Mouse (Mus musculus): ENCODE results near the gene Fen1. TPM values are rescaled to one million over a fixed set of nuclear protein-coding genes. Genes with fewer than 3 reads are reported as not detected.

Fen1 gene
- polyA plus RNA-seq (2021; fragmentation: Nextera tagmentation), result 16.9 and 19.4 TPM in 2 replicates
- long read RNA-seq, experiment 1, transcript Fen1-201 (2 exons, 2,341 nt), result major isoform, 42 of 58 reads
- long read RNA-seq, experiment 1, transcript Fen1-203 (2 exons, 2,152 nt), result minor isoform, 6 of 58 reads
- long read RNA-seq, experiment 1, transcript Fen1-202 (2 exons, 2,100 nt), result minor isoform, 5 of 58 reads
- long read RNA-seq, experiment 1, partial matches to known transcripts, result 0 of 58 reads
- long read RNA-seq, experiment 1, other reads (novel, unspliced or antisense), result 5 of 58 reads
- long read RNA-seq, experiment 2, transcript Fen1-202 (2 exons, 2,100 nt), result minor isoform, 28 of 214 reads
- long read RNA-seq, experiment 2, transcript Fen1-203 (2 exons, 2,152 nt), result minor isoform, 20 of 214 reads
- long read RNA-seq, experiment 2, transcript Fen1-201 (2 exons, 2,341 nt), result major isoform, 158 of 214 reads
- long read RNA-seq, experiment 2, partial matches to known transcripts, result 0 of 214 reads
- long read RNA-seq, experiment 2, other reads (novel, unspliced or antisense), result 7 of 214 reads

DNA sequence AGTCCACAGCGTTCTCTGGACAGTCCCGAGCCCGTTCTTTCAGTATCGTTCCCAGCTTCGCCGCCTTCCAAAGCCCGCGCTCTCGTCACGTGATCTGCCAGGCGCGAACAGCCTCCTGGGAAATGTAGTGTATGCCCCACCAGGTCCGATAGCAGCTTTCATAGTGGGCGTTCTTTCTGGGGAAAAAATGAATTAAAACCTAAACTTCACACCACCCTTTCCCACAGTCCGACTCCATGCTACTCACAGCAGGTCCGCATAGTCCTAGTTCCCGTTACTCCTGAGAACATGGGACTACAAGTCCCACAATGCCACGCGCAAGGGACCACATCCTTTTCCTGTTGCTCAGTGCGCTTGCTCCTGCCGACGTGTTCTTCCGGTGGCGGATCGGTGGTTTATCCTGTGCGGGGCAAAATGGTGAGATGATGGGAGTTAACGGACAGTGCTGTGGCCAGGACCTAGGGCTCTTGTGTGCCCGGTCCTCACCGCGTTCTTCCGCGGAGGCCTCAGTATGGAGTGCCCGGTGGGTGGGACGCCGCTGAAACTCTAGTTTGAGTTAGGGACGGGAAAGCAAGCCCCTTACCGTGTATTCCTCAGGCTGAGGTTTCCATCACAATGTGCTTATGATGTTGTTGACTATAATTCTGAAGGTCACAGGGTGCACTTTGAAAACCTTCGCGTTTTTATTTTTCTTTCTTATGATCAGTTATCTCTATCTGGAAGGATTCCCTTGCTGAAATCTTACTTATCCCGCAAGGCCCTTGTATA is at the start of gene Fen1, which contains the start of gene Tmem258:
TSS of gene Fen1 (minus strand) at position 322 of the 768 bp plus-strand sequence.
TSS of gene Tmem258 (plus strand) at position 167 of the 768 bp plus-strand sequence.

DNA sequence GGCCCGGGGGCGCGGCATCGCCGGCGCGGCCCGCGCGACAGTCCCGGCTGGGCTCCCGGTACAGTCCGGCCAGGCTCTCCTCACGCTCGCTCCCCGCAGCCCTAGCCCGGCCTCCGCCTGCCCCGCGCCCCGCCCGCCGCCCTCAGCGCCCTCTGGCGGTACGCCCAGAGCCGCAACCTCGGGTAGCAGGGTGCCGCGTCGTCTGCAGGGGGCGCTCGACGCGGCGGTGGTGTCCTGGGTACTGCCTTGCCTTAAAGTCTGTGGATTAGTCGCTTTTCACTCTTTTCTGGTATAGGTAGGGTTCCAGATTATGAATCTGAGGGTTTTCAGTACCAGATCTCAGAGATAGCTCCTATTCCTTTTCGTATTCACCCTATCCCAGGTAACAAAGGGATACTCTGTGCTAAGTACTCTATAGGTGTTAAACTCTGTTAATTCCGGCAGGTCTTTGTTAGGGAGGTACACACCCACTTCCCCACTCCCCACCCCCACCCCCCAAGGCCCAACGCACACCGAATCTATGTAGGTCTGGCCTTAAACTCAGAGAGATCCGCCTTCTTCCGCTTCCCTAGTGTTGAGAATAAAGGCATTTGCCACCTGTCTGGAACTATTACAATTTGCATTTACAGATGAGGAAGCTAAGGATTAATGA is 36.8 kb upstream of the Fen1 start, which contains the start of gene Myrf:
TSS of gene Myrf (minus strand) at position 95 of the 652 bp plus-strand sequence.

DNA sequence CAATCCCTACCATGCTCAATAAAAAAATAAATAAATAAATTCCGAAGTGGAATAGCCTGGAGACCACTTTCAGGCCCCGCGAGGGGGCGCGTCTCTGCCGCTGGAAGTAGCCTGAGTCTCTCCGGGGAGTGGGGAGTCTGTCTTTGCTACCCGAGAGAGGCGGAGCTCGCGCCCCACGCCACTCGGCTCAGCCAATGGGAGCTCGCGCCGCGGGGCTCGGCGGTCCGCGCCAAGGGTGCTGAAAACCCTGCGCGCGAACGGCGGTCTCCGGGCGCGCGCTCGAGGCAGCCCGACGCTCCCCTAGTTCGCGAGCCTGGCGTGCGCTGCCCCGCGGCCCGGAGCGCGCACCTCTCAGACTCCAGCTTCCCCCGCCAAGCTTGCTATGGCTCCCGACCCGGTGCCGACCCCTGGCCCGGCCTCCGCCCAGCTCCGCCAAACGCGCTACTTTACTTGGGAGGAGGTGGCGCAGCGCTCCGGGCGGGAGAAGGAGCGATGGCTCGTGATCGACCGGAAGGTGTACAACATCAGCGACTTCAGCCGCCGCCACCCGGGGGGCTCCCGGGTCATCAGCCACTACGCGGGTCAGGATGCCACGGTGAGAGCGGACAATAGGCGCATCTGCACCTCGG is 21.2 kb downstream of the Fen1 start, which contains the start of gene Fads1:
TSS of gene Fads1 (plus strand) at position 219 of the 629 bp plus-strand sequence.

Small RNA genes lying within 50 kb of the gene (microRNA-seq; reads per million reads assigned to microRNA genes)
- not detected for gene Mir6993

Other genes with a start within 250 kb of the Fen1 start
- gene Fth1, start 223.6 kb downstream of the Fen1 start, polyA plus RNA-seq (2021; fragmentation: Nextera tagmentation), result 14,679 and 14,882 TPM in 2 replicates
- gene Best1, start 202.5 kb downstream of the Fen1 start, polyA plus RNA-seq (2021; fragmentation: Nextera tagmentation), result 1.3 and 1.9 TPM in 2 replicates
- gene Rab3il1, start 202.5 kb downstream of the Fen1 start, polyA plus RNA-seq (2021; fragmentation: Nextera tagmentation), result 6.8 and 7.4 TPM in 2 replicates
- 4.2 and 4.3 TPM in 2 replicates for gene Fads3, start 162.6 kb downstream of the Fen1 start, polyA plus RNA-seq (2021; fragmentation: Nextera tagmentation)
- gene Fads2, start 102.4 kb downstream of the Fen1 start, polyA plus RNA-seq (2021; fragmentation: Nextera tagmentation), result 108 and 110 TPM in 2 replicates
- gene Fads1, start 21.3 kb downstream of the Fen1 start, polyA plus RNA-seq (2021; fragmentation: Nextera tagmentation), result 172 and 267 TPM in 2 replicates
- gene Tmem258, start 155 bp downstream of the Fen1 start, polyA plus RNA-seq (2021; fragmentation: Nextera tagmentation), result 396 and 409 TPM in 2 replicates
- 2.9 and 3.1 TPM in 2 replicates for gene Myrf, start 36.6 kb upstream of the Fen1 start, polyA plus RNA-seq (2021; fragmentation: Nextera tagmentation)
- 49.2 and 62.6 TPM in 2 replicates for gene Dagla, start 100.7 kb upstream of the Fen1 start, polyA plus RNA-seq (2021; fragmentation: Nextera tagmentation)
- 7.3 and 8.5 TPM in 2 replicates for gene Syt7, start 184.9 kb upstream of the Fen1 start, polyA plus RNA-seq (2021; fragmentation: Nextera tagmentation)